Mouse (Mus musculus) left cerebral cortex, adult 2 months (tissue): Measurements from ENCODE around the gene Etnppl. TPM values are rescaled to one million over a fixed set of nuclear protein-coding genes. Genes with fewer than 3 reads are reported as not detected.
A peak's percentile ranks its signal among the peaks of the same experiment; 100 is the strongest.

ENCODE experiments used
- DNase-seq, 2 experiments: peaks; one replicate each; pipeline ENCODE4 v3.0.0; 2021 to 2022; ENCODE audit warnings: low spot score in 2 of 2, mixed read lengths in 1 of 2; ENCODE audit errors: extremely low spot score in 1 of 2
- H3K27ac ChIP-seq: fragments of 200-600 bp; 2 replicates; pipeline ENCODE4 v1.8.1; 2022
- H3K4me3 ChIP-seq: fragments of 200-600 bp; 2 replicates; pipeline ENCODE4 v1.8.1; 2022
- CTCF ChIP-seq: fragments of 200-600 bp; IDR thresholded peaks from 2 replicates; pipeline ENCODE4 v1.8.1; 2022; ENCODE audit warnings: antibody characterized with exemption, mild to moderate bottlenecking, moderate library complexity
- intact Hi-C: fragments of 180-260 bp; cut with DNase I; formaldehyde crosslinking; loops from one replicate; pipeline ENCODE4 v1.15.1; 2025
- long read RNA-seq, 2 experiments: library from polyadenylated mRNA; stranded (forward); transcript quantifications; one replicate each; pipeline ENCODE4 v2.0.0; 2021; ENCODE audit warnings: borderline mapping rate in 2 of 2
- total RNA-seq, 2 experiments: library from RNA; stranded (reverse); gene quantifications; 2 replicates each; pipeline ENCODE4 v1.2.3; 2021

Gene Etnppl
- 10 to 100 TPM; 13.8 to 15.1 TPM for total RNA-seq
- long read RNA-seq, experiment 1, full-length matches to known transcripts = 11 of 13 reads
- long read RNA-seq, experiment 1, partial matches to known transcripts = 1 of 13 reads
- long read RNA-seq, experiment 1, other reads (novel, unspliced or antisense) = 1 of 13 reads
- long read RNA-seq, experiment 2, full-length matches to known transcripts = 11 of 14 reads
- long read RNA-seq, experiment 2, partial matches to known transcripts = 2 of 14 reads
- long read RNA-seq, experiment 2, other reads (novel, unspliced or antisense) = 1 of 14 reads

DNA sequence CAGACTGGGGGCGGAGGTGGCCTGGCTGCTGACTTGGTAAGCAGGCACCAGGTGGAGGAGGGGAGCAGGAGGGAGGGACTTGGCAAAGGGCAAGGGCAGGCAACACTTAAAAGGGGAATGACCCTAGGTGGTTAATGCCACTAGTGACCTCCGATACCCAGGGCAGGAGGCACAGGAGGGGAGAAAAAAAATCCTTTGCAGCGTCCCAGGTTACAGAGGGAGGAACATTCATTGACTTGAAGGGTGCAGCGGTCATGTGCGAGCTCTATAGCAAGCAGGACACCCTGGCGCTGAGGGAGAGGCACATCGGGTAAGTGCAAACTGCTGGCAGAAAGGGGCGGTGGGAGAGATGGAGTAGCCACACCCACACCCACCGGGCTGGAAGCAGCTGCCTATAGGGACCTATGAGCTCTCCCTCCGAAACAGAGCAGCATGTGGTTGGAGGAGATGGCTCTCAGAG is at the start of gene Etnppl:
Gene Etnppl, plus strand, starts transcription at position 10 of the 460 bp plus-strand sequence.
- intact Hi-C loops = no loop called here
- DNase-seq = no peak
- H3K27ac ChIP-seq = no peak within 1 kb of the TSS
- H3K4me3 ChIP-seq = peak within 1 kb of the TSS; percentile 21; the same call in 1 of the 2 replicates
- TF ChIP-seq CTCF = no peak

DNA sequence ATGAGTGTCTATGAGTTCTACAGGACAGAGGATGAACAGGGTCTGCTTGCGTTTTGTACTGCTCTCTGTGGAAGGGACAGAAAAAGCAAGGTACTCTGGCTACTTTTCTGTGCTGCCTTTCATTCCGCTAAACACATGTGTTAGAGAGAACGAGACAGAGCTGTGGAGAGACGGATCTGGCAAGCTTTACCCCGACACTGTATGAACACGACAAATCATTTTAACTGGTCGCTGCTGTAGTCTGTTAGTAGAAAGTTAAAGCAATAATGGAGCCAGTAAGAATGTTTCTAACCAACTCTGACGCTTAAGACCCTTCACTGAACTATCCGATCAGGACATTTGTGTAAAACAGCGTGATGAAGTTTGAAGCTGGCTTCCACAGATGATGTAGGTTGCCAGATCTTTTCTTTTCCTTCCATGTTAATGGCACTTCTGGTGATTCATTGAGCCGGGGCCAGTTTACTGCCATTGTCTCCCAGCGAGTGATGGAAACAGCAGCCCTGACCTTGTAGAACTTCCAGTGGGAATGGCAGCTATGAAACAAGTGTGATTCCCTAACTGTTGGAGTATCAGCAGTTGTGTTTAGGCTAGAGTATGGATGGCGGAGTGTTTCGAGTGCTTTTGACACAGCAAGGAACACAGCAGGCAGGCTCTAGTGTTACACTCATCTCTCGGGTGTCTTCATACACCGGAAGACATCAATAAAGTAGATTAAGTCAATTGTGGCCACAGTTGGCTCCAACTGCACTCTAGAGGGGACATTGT is 48.7 kb upstream of the Etnppl start:
- TF ChIP-seq CTCF = no peak
- Histone ChIP-seq H3K27ac (no peak overlapping the region), H3K4me3 (no peak overlapping the region)
- intact Hi-C loops = no loop called here
- DNase-seq = no peak

DNA sequence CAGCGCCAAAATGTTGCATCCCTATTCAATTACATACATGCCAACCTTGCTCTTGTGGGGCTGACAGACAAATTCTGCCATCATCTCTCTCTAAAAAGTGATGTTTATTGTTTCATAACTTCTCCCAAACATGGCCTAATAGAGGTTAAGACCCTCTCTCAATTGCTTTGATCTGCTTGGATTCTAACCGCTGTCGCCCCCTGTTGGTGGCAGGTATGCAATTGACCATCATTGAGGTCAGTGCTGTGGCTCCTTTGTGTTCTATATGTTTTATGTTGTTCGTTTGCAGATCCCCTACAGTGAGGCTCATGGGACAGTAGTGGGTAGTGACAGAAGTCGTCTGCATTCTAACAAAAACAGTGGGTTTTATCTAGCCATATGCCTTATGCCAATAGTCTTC is 44.0 kb upstream of the Etnppl start:
- Histone ChIP-seq H3K4me3 (no peak overlapping the region), H3K27ac (no peak overlapping the region)
- TF ChIP-seq CTCF = peak; percentile 6; the same call in 1 of the 2 replicates
- DNase-seq = no peak
- intact Hi-C loops = loop anchor here (2.0 to 5.0 kb wide), 2 partner anchors 171 to 478 kb away; no protein-coding TSS in a partner anchor

DNA sequence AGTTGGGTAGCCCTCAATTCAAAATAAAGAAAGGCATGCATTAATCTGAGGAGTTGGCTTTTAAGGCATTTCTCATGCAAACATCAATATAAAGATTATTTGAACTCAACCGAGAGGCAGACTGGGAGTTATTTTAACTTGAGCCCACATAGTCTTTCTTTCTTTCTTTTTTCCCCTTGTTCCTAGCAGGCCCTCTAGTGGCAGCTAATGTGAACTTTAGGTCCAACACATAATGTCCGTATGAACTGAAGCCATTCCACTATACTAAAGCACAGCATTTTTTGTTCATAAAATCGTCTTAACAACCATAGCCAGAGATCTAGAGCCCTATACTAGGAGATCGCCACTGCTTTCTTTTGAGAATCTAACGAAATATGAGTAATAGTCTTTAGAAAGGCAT is 42.6 kb upstream of the Etnppl start:
- intact Hi-C loops = loop anchor here (2.0 to 5.0 kb wide), 2 partner anchors 172 to 394 kb away; no protein-coding TSS in a partner anchor
- DNase-seq = peak; percentile 36 to 50
- Histone ChIP-seq H3K4me3 (no peak overlapping the region), H3K27ac (no peak overlapping the region)
- peak; percentile 79 for TF ChIP-seq CTCF

DNA sequence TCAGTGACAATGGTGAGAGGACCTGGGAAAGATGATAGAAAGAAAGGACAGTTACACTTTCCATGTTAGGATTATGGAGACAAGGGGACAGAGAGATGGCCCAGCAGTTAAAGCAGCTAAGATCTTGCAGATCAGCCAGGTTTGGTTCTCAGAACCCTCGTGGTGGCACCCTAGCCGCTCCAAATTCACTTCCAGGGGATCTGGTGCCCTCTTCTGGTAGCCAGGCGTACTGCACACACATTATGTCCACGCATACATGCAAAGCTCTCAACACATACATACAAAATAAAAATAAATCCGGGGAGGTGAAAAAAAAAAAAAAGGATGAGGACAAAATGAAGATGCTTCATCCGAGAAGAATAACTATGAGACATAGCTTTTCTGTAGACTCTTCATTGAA is 40.6 kb upstream of the Etnppl start:
- H3K27ac ChIP-seq = no peak overlapping the region
- intact Hi-C loops = no loop called here
- no peak for DNase-seq
- no peak overlapping the region for H3K4me3 ChIP-seq
- TF ChIP-seq CTCF = peak; percentile 52

DNA sequence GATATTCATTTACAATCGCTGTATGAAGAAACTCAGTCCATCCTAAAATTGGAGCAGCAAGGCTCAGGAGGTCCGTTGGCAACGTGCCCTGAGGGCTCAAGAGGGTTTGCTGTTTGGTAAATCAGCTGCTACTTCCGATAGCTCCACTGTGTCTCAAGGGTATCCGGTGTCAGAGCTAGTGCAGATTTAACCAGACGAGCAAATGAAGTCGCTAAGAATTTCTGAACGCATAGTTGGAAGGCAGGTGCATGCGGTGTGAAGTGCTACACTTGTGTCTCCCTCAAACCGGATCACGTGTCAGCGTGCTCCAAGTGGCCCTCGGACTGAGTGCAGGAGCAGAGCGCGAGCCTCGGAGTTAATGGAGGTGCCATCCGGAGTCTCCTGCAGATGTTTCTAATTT is 37.7 kb upstream of the Etnppl start:
- intact Hi-C loops = no loop called here
- Histone ChIP-seq H3K27ac (no peak overlapping the region), H3K4me3 (no peak overlapping the region)
- no peak for DNase-seq
- no peak for TF ChIP-seq CTCF

DNA sequence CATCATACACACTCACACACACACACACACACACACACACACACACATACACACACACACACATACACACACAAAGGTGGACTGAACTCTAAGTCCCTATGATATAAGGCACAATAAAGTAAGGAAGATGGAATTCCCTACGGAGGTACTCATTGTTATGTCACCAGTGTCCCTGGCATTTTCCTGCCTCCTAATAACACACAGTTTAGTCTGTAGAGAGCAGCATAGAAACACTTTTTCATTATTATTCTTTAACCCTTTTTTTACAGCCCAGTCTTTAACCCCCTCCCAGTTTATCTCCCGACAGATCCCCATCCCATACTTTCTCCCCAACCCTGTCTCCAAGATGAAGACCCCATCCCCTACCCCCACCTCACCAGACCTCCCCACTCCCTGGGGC is 35.7 kb upstream of the Etnppl start:
- no peak for TF ChIP-seq CTCF
- intact Hi-C loops = no loop called here
- no peak overlapping the region for H3K4me3 ChIP-seq
- no peak for DNase-seq
- H3K27ac ChIP-seq = no peak overlapping the region

DNA sequence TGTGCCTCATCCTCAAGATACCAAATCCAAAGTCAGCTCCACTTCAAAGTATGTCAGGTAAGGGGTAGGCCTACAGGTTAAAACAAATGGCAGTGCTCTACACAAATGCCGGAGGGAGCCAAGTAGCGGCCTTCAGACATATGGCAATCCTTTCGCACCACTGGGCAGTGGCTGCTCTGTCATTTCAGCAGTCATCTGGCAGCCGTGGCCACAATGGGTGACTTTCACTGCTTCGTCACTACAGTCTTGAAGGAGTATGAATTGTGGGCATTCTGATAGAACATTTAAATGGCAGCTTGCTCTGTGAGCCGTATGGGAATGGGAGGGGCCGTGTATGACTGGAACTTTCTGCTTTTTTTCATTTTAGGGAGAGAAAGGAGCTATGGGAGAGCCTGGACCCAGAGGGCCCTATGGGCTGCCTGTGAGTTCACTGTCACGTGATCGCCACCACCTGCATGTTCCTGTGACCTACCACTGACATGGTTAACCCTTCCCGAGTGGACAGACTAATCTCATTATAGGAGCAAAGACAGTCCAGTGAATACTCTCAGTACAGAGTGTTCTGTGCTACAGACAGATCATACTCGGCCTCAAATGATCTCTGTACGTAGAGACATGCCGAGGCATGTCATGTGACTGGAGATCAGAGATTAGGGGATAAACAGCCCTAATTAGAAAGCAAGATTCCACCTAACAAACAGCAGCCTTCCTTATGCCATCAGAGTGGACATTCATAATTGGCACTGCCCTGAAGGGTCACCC is 34.2 kb upstream of the Etnppl start:
- no peak overlapping the region for H3K4me3 ChIP-seq
- TF ChIP-seq CTCF = no peak
- intact Hi-C loops = no loop called here
- no peak for DNase-seq
- no peak overlapping the region for H3K27ac ChIP-seq

DNA sequence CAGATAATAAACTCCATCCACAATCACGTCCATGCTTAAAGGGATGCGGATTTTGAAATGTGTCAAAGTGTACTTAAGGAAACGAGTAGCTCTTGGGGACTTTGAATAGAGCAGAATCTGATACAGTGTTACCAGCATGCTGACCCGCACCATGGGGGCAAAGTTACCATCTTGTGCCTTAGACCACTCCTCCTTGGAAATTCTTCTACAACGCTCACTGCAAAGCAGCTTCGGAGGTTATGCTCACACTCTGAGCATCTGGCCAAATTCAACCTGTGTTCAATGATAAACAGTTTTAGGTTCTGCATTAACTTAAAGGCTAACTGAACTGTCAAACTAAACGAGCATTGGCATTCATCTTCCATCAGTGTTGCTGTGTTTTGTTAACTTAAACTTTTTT is 33.2 kb upstream of the Etnppl start:
- TF ChIP-seq CTCF = no peak
- H3K27ac ChIP-seq = no peak overlapping the region
- intact Hi-C loops = no loop called here
- DNase-seq = no peak
- no peak overlapping the region for H3K4me3 ChIP-seq

DNA sequence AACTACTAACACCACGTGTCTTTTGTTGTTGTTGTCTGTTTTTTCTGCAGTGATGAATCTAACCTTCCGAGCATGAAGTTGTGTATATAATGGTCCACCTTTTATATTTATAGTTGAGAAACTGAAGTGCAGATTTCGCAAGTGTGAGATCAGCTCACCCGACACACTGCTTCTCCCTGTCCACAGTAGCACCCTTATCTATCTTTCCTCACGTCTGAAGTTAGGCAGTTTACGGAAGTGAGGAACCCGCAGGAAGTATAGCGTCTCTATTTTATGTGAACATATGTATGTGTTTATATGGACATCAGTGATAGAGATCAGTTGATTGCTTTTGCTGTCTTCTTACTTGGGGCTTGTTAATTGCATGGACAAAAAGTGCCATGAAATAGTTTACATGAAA is 22.2 kb upstream of the Etnppl start:
- TF ChIP-seq CTCF = no peak
- DNase-seq = no peak
- intact Hi-C loops = no loop called here
- no peak overlapping the region for H3K27ac ChIP-seq
- no peak overlapping the region for H3K4me3 ChIP-seq

DNA sequence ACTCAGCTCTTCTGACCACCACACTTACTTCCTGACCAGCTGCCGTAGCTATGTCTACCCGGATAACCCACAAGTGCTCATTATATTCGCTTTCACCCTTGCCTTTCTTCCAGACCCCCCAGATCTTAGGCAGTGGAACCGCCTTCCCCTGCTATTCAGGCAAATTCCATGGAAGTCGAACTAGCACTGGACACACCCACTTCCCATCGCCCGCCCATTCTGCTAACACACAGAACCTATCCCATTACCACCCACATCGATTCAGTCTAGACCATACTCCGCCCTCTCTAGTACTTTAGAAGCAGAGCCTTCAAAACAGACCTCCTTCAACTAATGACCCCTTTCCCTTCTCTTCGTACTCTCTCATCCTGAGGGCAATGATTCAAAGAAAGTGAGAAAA is 15.8 kb upstream of the Etnppl start:
- intact Hi-C loops = no loop called here
- Histone ChIP-seq H3K27ac (no peak overlapping the region), H3K4me3 (no peak overlapping the region)
- no peak for TF ChIP-seq CTCF
- DNase-seq = no peak

DNA sequence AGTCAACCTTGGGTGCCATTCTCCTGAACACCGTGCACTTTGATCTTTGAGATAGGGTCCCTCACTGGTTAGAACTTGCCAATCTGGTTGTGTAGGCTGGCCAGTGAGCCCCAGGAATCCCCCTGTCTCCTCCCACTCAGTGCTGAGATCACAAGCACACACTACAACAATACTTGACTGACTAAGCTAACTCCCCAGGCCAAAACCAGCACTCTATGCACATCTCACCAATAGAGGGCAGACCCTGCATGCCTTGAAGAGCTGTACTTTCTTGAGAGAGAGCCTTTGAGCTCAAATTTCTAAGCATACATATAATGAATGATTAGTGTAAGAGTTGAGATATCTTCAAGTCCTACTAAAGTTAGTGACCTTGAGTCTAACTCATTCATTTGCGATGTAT is 9.3 kb upstream of the Etnppl start:
- no peak for DNase-seq
- H3K27ac ChIP-seq = no peak overlapping the region
- peak; percentile 65 for TF ChIP-seq CTCF
- intact Hi-C loops = loop anchor here (1.0 kb wide), 1 partner anchor 81 kb away; no protein-coding TSS in a partner anchor
- no peak overlapping the region for H3K4me3 ChIP-seq
